ENCODE assay signal across 15 mouse cellular contexts in genomic region chr4:64207118-64207868, GRCm38 (mm10).
A peak's percentile ranks its signal among the peaks of the same experiment; 100 is the strongest.
DNase-seq lines count a peak whose midpoint lies in the region; ATAC-seq and TF ChIP-seq lines count a peak whose summit lies in the region.
"Had no signal": no experiment of that assay in that cellular context is flagged by ENCODE, and none has a peak within 500 bp of the region (broad histone marks: within the 10 kb centered on the region; RNA-seq: fewer than 3 reads in every experiment).

No protein-coding gene starts in this region.

- WGBS in limb, embryonic 13.5 days: 37% methylated on average over 8 of the region's 8 CpGs
- WGBS in limb, embryonic 10.5 days: 49% methylated on average over 8 of the region's 8 CpGs
- 16% methylated on average over 8 of the region's 8 CpGs for WGBS in forebrain, postnatal 0 days
- 27% methylated on average over 8 of the region's 8 CpGs for whole genome bisulfite sequencing in midbrain, embryonic 15.5 days
- WGBS in cerebellum, adult 2 months: 48% methylated on average over 8 of the region's 8 CpGs

- H3K4me1 ChIP-seq in limb, embryonic 13.5 days: peaks cover 9% of the 10 kb centered on the region
- H3K4me1 ChIP-seq in limb, embryonic 10.5 days: no peaks in the 10 kb centered on the region
- no peaks in the 10 kb centered on the region for H3K4me1 ChIP-seq in forebrain, postnatal 0 days (ENCODE audit: insufficient read depth)
- 0 out of 2 replicates have a peak, but pooled peaks cover 6% of the 10 kb centered on the region for H3K4me1 ChIP-seq in midbrain, embryonic 15.5 days
- no peaks in the 10 kb centered on the region for H3K4me1 ChIP-seq in cerebellum, adult 2 months (ENCODE audit: control insufficient read depth, insufficient read depth, low read length)
- H3K4me1 ChIP-seq: heart, embryonic 15.5 days; kidney, embryonic 15.5 days; liver, embryonic 13.5 days had no signal

- H3K9me3 ChIP-seq in limb, embryonic 13.5 days: peaks cover 6% of the 10 kb centered on the region; the same call in 1 of the 2 replicates
- H3K9me3 ChIP-seq in limb, embryonic 10.5 days (replicated peaks): no peaks in the 10 kb centered on the region
- no peaks in the 10 kb centered on the region for H3K9me3 ChIP-seq in forebrain, postnatal 0 days (ENCODE audit: low read length)
- H3K9me3 ChIP-seq in midbrain, embryonic 15.5 days: no peaks in the 10 kb centered on the region
- H3K9me3 ChIP-seq: heart, embryonic 15.5 days; kidney, embryonic 15.5 days; liver, embryonic 13.5 days had no signal

- no peak for TF ChIP-seq CTCF in brain, embryonic 14.5 days (IDR thresholded peaks at IDR 0.05; ENCODE audit: borderline replicate concordance, extremely low read depth, insufficient read depth, insufficient read length)
- TF ChIP-seq CTCF in forebrain, postnatal 0 days (IDR thresholded peaks at IDR 0.05; ENCODE audit: low read depth): no peak
- TF ChIP-seq CTCF in cerebellum, adult 2 months (IDR thresholded peaks at IDR 0.05; ENCODE audit: borderline replicate concordance, insufficient read depth, low read depth, low read length): no peak

- no peaks in the 10 kb centered on the region for H3K36me3 ChIP-seq in limb, embryonic 13.5 days
- H3K36me3 ChIP-seq in limb, embryonic 10.5 days: no peaks in the 10 kb centered on the region
- no peaks in the 10 kb centered on the region for H3K36me3 ChIP-seq in forebrain, postnatal 0 days (ENCODE audit: insufficient read depth)
- no peaks in the 10 kb centered on the region for H3K36me3 ChIP-seq in midbrain, embryonic 15.5 days (replicated peaks)
- H3K36me3 ChIP-seq: heart, embryonic 15.5 days; kidney, embryonic 15.5 days; liver, embryonic 13.5 days had no signal

- no peak overlapping the region for H3K4me2 ChIP-seq in limb, embryonic 13.5 days (replicated peaks)
- no peak overlapping the region for H3K4me2 ChIP-seq in forebrain, postnatal 0 days (ENCODE audit: low read depth)
- H3K4me2 ChIP-seq in midbrain, embryonic 15.5 days: no peak overlapping the region
- H3K4me2 ChIP-seq: heart, embryonic 15.5 days; kidney, embryonic 15.5 days; liver, embryonic 13.5 days had no signal

- ATAC-seq in limb, embryonic 13.5 days (ENCODE audit: low FRiP score, low read depth): no peak
- peak; percentile 82 for ATAC-seq in forebrain, postnatal 0 days
- peak; percentile 92 for ATAC-seq in midbrain, embryonic 15.5 days (replicated peaks)

- no peaks in the 10 kb centered on the region for H3K27me3 ChIP-seq in limb, embryonic 13.5 days
- no peaks in the 10 kb centered on the region for H3K27me3 ChIP-seq in limb, embryonic 10.5 days (ENCODE audit: low read depth, poor library complexity, severe bottlenecking)
- no peaks in the 10 kb centered on the region for H3K27me3 ChIP-seq in forebrain, postnatal 0 days (ENCODE audit: insufficient read depth, low read length)
- no peaks in the 10 kb centered on the region for H3K27me3 ChIP-seq in midbrain, embryonic 15.5 days (replicated peaks)
- no peaks in the 10 kb centered on the region for H3K27me3 ChIP-seq in cerebellum, adult 2 months (ENCODE audit: control insufficient read depth, insufficient read depth, low read length)
- H3K27me3 ChIP-seq: heart, embryonic 15.5 days; kidney, embryonic 15.5 days; liver, embryonic 13.5 days had no signal

- no peak overlapping the region for H3K9ac ChIP-seq in limb, embryonic 13.5 days
- no peak overlapping the region for H3K9ac ChIP-seq in forebrain, postnatal 0 days
- no peak overlapping the region for H3K9ac ChIP-seq in midbrain, embryonic 15.5 days
- H3K9ac ChIP-seq: heart, embryonic 15.5 days; kidney, embryonic 15.5 days; liver, embryonic 13.5 days had no signal

- TF ChIP-seq POLR2A in brain, embryonic 14.5 days (IDR thresholded peaks at IDR 0.05; ENCODE audit: borderline replicate concordance, extremely low read depth, insufficient read depth, insufficient read length, poor library complexity, severe bottlenecking): no peak
- no peak for TF ChIP-seq POLR2A in cerebellum, adult 2 months (IDR thresholded peaks at IDR 0.05; ENCODE audit: borderline replicate concordance, insufficient read depth, low read length)

- H3K27ac ChIP-seq in limb, embryonic 13.5 days: peak overlapping the region; percentile 11; the same call in 1 of the 2 replicates
- no peak overlapping the region for H3K27ac ChIP-seq in limb, embryonic 10.5 days
- peak overlapping the region; percentile 50; the same call in 1 of the 2 replicates for H3K27ac ChIP-seq in forebrain, postnatal 0 days (ENCODE audit: low read depth, low read length)
- H3K27ac ChIP-seq in midbrain, embryonic 15.5 days: peak overlapping the region; percentile 34; the same call in 1 of the 2 replicates
- H3K27ac ChIP-seq in cerebellum, adult 2 months (ENCODE audit: insufficient read depth, low read length): no peak overlapping the region
- H3K27ac ChIP-seq: heart, embryonic 15.5 days; kidney, embryonic 15.5 days; liver, embryonic 13.5 days had no signal

- no peak for DNase-seq in limb, embryonic 10.5 days (ENCODE audit: low spot score)
- peak; percentile 95 for DNase-seq in brain, embryonic 14.5 days (ENCODE audit: low read depth)
- DNase-seq in forebrain, postnatal 0 days: peak; percentile 50
- DNase-seq in c-Kit-positive CD71-positive TER-119-positive erythroid progenitor cells, embryonic 14.5 days (ENCODE audit: low spot score): no peak
- no peak for DNase-seq in cerebellum, adult 2 months
- no peak for DNase-seq in MN1 (ENCODE audit: low spot score)
- DNase-seq: cerebellum, adult 9-11 months; layer of hippocampus, adult 9-11 months; liver, embryonic 13.5 days; lung, postnatal 10 days; right cerebral cortex, postnatal 25 days had no signal

- no peak overlapping the region for H3K4me3 ChIP-seq in limb, embryonic 13.5 days
- H3K4me3 ChIP-seq in limb, embryonic 10.5 days: no peak overlapping the region
- H3K4me3 ChIP-seq in forebrain, postnatal 0 days (ENCODE audit: low read depth, low read length): no peak overlapping the region
- H3K4me3 ChIP-seq in midbrain, embryonic 15.5 days: no peak overlapping the region
- H3K4me3 ChIP-seq in cerebellum, adult 2 months (replicated peaks; ENCODE audit: insufficient read depth, low read depth, low read length): no peak overlapping the region
- H3K4me3 ChIP-seq: heart, embryonic 15.5 days; kidney, embryonic 15.5 days; liver, embryonic 13.5 days had no signal

Comparison
In these comparisons a context has a peak if more than half of its experiments do, and no peak if none do; other contexts are left out.
1. H3K27ac ChIP-seq: peak in limb, embryonic 13.5 days (single experiment), forebrain, postnatal 0 days (single experiment) and midbrain, embryonic 15.5 days (single experiment); none in limb, embryonic 10.5 days (single experiment) and cerebellum, adult 2 months (single experiment).
2. DNase-seq: peak in brain, embryonic 14.5 days (single experiment) and forebrain, postnatal 0 days (single experiment); none in limb, embryonic 10.5 days (single experiment), c-Kit-positive CD71-positive TER-119-positive erythroid progenitor cells, embryonic 14.5 days (single experiment), cerebellum, adult 2 months (0 of 2) and MN1 (single experiment).